Mouse (Mus musculus) gastrocnemius, postnatal 36 days (tissue): Measurements from ENCODE around the gene Prss29. TPM values are rescaled to one million over a fixed set of nuclear protein-coding genes. Genes with fewer than 3 reads are reported as not detected.

ENCODE experiments used
- DNase-seq, 2 experiments: peaks; one replicate each; pipeline ENCODE4 v3.0.0; 2022
- intact Hi-C: fragments of 180-260 bp; cut with DNase I; formaldehyde crosslinking; loops from one replicate; pipeline ENCODE4 v1.15.1; 2025
- total RNA-seq, 2 experiments: library from RNA; stranded (reverse); gene quantifications; 2 replicates each; pipeline ENCODE4 v1.2.3; 2021

Prss29 gene
- total RNA-seq, 2 experiments from 2014 or later: not detected

DNA sequence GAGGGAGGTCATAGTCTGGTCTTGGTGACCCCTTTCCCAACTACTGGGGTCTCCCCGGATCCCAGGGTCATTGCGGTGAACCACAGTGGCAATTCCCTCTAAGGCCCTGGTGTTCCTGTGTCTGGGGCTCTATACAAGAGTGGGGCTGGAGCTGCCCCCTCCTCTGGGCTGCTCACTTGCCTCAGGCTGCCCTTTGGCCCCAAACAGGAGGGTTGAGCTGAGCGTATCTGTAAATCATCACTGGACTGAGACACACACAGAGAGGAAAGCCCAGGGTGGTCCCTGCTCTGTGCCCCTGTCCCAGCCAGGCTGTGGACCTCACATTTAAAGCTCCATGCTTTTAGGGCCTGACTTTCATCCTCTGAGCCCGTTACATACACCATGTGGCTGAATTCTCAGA is 19.8 kb downstream of the Prss29 start:
- DNase-seq: no peak
- intact Hi-C loops: no loop called here

DNA sequence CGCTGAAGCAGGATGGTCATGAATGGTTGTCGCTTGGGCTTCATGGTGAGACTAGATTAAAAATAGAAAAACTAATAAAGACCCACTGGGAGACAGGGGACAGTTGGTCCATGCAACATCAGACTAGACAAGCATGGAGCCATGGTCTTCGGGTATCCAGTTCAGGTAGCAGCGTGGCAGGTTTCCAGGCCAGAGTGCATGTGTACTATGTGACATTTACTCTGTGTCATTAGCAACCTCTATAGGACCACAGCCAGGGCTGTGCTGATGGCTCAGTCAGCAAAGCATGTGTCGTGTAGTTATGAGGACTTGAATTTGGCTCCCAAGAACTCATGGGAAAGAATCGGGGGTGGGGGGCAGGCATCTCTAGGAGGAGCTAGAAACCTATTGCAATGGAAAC is 21.5 kb downstream of the Prss29 start:
- no peak for DNase-seq
- intact Hi-C loops: no loop called here

DNA sequence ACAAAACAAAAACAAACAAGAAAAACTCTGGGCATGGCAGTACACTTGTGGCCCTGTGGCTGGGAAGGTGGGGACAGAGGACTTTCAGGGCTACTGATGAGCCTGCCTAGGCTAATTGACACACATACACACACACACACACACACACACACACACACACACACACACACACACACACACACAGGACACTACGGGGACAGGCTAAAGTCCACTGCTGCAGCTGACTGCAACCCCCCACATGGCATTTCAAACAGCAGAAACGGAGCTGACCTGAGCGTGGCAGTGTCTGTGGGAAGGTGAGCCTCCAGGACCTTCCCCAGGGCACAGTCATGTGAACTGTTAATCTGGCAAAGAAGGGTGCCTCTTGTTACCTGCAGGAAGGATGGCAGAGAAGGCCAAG is 23.0 kb downstream of the Prss29 start:
- intact Hi-C loops: no loop called here
- DNase-seq: no peak

DNA sequence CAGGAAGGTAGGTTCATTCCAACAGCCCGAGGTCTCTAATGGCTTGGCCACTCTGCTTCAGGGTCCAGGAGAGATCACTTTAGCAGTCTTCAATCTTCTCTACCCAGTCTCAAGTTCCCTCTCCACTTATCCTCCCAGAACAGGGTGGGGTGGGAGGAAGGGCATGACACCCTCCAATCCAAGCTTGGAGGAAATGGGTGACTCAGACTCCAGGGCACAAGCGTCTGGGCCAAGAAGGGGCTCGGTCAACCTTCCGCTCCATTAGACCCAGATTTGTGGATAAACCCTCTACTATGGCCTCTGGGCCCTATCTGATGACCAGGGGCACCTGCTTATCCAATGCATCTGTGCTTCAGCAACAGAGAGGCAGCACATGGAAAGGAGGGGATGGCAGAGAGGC is 27.0 kb downstream of the Prss29 start, which contains the start of gene Tpsab1:
Tpsab1 (minus strand) TSS at position 101 of the 400 bp plus-strand sequence.
- intact Hi-C loops: no loop called here
- no peak for DNase-seq

DNA sequence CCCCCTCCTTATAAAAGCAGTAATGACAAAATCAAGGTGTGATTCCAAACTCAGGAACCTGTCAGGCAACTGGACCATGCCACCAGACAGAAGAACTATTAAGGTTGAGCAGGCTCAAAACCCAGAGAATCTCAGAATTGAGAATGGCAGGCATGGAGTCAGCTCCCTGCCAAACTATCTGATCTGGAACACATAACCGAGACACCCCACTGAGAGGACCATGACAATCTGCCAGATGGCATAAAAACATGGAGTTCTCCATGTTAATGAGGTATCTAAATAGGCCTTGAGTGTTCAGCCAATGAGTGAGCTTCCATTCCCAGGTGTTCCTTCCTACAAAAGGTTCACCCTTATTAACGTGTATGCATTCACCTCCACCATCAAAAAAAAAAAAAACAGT is 42.8 kb downstream of the Prss29 start:
- intact Hi-C loops: no loop called here
- no peak for DNase-seq

DNA sequence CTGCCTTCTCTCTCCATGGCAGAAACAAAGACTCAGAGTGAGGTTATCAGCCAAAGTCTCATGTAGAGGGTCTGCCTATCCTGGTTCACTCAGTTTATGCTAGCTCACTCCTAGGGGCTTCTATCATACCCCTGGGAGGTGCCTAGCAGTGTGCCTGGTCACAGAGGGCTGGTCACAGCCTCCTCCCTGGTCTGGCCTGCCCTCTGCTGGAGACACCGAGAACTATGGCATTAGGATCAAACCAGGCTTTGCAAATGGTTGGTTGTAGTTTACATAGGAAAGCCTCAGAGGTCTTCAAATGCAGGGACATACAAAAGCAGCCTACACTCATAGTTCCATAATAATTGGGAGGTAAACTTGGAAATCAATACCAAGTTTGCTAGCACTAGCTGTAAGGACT is 45.3 kb downstream of the Prss29 start:
- no peak for DNase-seq
- intact Hi-C loops: no loop called here

DNA sequence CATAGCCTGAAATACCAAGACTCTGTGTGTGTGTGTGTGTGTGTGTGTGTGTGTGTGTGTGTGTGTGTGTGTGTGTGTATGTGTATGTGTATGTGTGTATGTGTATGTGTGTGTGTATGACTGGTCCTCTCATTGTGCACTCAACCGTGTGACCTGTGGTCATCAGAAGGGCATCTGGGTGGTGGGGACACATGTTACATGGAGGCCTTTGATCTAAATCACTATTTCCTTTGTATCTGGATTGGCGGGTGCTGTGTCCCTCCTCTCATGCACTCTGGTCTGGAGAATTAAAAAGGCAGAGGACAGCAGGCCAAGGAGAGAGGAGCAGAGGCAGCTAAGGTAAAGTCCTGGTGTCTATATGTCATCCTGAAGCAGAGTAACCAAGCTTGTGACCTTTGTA is 47.6 kb downstream of the Prss29 start, which contains the start of gene Tpsb2:
Tpsb2 (plus strand) TSS at position 301 of the 400 bp plus-strand sequence.
- intact Hi-C loops: loop anchor here (2.0 kb wide), 1 partner anchor 31 kb away; no protein-coding TSS in a partner anchor
- no peak for DNase-seq

DNA sequence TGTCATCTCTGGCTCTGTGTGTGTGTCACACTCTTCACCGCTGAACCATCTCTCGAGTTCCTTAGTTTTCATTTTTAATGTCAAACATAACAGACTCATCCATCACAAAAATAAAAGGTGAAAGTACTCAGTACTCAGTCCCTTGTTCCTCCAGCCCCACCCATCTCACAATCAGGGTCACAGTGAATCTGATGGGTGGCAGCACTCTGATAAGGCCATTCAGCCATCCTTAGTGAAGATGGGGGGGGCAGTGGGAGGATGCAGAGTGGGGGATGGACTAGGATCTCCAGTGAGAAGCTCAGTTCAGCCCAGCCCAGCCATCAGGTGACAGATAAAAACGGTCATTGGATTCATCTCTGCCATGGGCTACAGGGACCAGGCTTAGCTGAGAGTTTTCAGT is 50.5 kb downstream of the Prss29 start, which contains the start of gene Tpsg1:
Tpsg1 (plus strand) TSS at position 301 of the 400 bp plus-strand sequence.
- DNase-seq: no peak
- intact Hi-C loops: no loop called here

Other genes starting within 250 kb of the Prss29 start
- gene Tmem204, start 235.1 kb upstream of the Prss29 start, total RNA-seq: 10 to 100 TPM; 10.3 to 10.7 TPM
- gene Telo2, start 202.7 kb upstream of the Prss29 start, total RNA-seq: 1 to 10 TPM; 4.2 to 6.1 TPM
- gene Ptx4, start 197.9 kb upstream of the Prss29 start, total RNA-seq: 1 to 10 TPM; 3.7 to 4.3 TPM
- 10 to 100 TPM; 13.7 to 14.9 TPM for gene Clcn7, start 185.3 kb upstream of the Prss29 start, total RNA-seq
- not detected for gene Ccdc154, start 156.2 kb upstream of the Prss29 start, total RNA-seq
- gene Gm38655, start 143.2 kb upstream of the Prss29 start, total RNA-seq: not detected
- gene BC003965, start 134.1 kb upstream of the Prss29 start, total RNA-seq: 10 to 100 TPM; 12.3 to 13.8 TPM
- 1 to 10 TPM; 4.9 to 5.6 TPM for gene Unkl, start 130.3 kb upstream of the Prss29 start, total RNA-seq
- gene Gnptg, start 78.5 kb upstream of the Prss29 start, total RNA-seq: 10 to 100 TPM; 13.8 to 14.1 TPM
- 10 to 100 TPM; 15.8 to 18.4 TPM for gene Tsr3, start 78.5 kb upstream of the Prss29 start, total RNA-seq
- gene Baiap3, start 62.3 kb upstream of the Prss29 start, total RNA-seq: not detected
- gene Ube2i, start 44.0 kb upstream of the Prss29 start, total RNA-seq: 10 to 100 TPM; 55.0 to 60.6 TPM
- under 1 TPM; 0.20 to 0.36 TPM for gene Prss34, start 20.3 kb upstream of the Prss29 start, total RNA-seq
- not detected for gene Prss28, start 10.0 kb upstream of the Prss29 start, total RNA-seq
- 1 to 10 TPM; 1.1 to 1.3 TPM for gene Tpsab1, start 26.9 kb downstream of the Prss29 start, total RNA-seq
- 1 to 10 TPM; 2.7 to 3.5 TPM for gene Tpsb2, start 47.7 kb downstream of the Prss29 start, total RNA-seq
- under 1 TPM in 1 of 2 experiments, not detected in 1; 0.26 TPM for gene Tpsg1, start 50.6 kb downstream of the Prss29 start, total RNA-seq
- gene Cacna1h, start 115.1 kb downstream of the Prss29 start, total RNA-seq: 1 to 10 TPM in 1 of 2 experiments, under 1 TPM in 1; 0.94 to 1.2 TPM
- not detected for gene Tekt4, start 136.0 kb downstream of the Prss29 start, total RNA-seq
- gene Sstr5, start 178.6 kb downstream of the Prss29 start, total RNA-seq: not detected